Mouse (Mus musculus) stomach, embryonic 16.5 days (tissue): ENCODE measurements around the gene Sbno1. TPM values are rescaled to one million over a fixed set of nuclear protein-coding genes. Genes with fewer than 3 reads are reported as not detected.

Experiments used
- ATAC-seq: fragments of 200-750 bp; cut with Nextera tagmentation; 2 replicates; pipeline ENCODE4 v1.8.0; 2017; ENCODE audit warnings: moderate number of reproducible peaks, moderate TSS enrichment; ENCODE audit not compliant: insufficient read depth, low FRiP score
- H3K27ac ChIP-seq: fragments of 300-500 bp; sonication (generic); 2 replicates; pipeline ENCODE4 v1.5.1; 2014; ENCODE audit warnings: low read length
- H3K27me3 ChIP-seq: fragments of 300-500 bp; sonication (generic); 2 replicates; pipeline ENCODE4 v1.6.1; 2014; ENCODE audit warnings: low read length, control low read depth, mixed read lengths; ENCODE audit not compliant: control insufficient read depth, insufficient read depth
- H3K36me3 ChIP-seq: fragments of 300-500 bp; sonication (generic); 2 replicates; pipeline ENCODE4 v1.6.1; 2014; ENCODE audit warnings: low read length; ENCODE audit not compliant: control insufficient read depth, insufficient read depth
- H3K4me1 ChIP-seq: fragments of 300-500 bp; sonication (generic); 2 replicates; pipeline ENCODE4 v1.6.1; 2014; ENCODE audit warnings: low read length, control low read depth, mixed read lengths; ENCODE audit not compliant: control insufficient read depth, insufficient read depth
- H3K4me2 ChIP-seq: fragments of 300-500 bp; sonication (generic); 2 replicates; pipeline ENCODE4 v1.6.1; 2014; ENCODE audit warnings: low read depth, low read length, mixed read lengths
- H3K4me3 ChIP-seq: fragments of 300-500 bp; sonication (generic); replicated peaks from 2 replicates; pipeline ENCODE4 v1.5.1; 2014; ENCODE audit warnings: mild to moderate bottlenecking, low read length
- H3K9ac ChIP-seq: fragments of 300-500 bp; sonication (generic); 2 replicates; pipeline ENCODE4 v1.6.1; 2014; ENCODE audit warnings: low read length
- H3K9me3 ChIP-seq: fragments of 300-500 bp; sonication (generic); replicated peaks from 2 replicates; pipeline ENCODE4 v1.6.1; 2016; ENCODE audit warnings: low read length, control low read depth; ENCODE audit not compliant: control insufficient read depth
- WGBS: fragments of 180-500 bp; shearing (Covaris S2); extraction: QIAGEN DNeasy Blood & Tissue Kit; methylation state at CpG from one replicate; pipeline ENCODE4 v1.1.7; 2014; 5-methylcytosine and 5-hydroxymethylcytosine counted together
- polyA plus RNA-seq: library from polyadenylated mRNA; unstranded; fragments of >200 nt; fragmentation: Nextera tagmentation; extraction: Ambion mirVana; gene quantifications from 2 replicates; pipeline ENCODE4 v1.2.1, GENCODE M21; 2015

Gene Sbno1
- polyA plus RNA-seq, 1 experiment from 2014 or later, result 70.4 TPM

GRCm38 (mm10) chr5:124445621-124446293, 20.0 kb upstream of the Sbno1 start:
- H3K36me3 ChIP-seq, result peaks cover 6% of the 10 kb centered on the region
- H3K9me3 ChIP-seq, result no peaks in the 10 kb centered on the region
- no peaks in the 10 kb centered on the region for H3K27me3 ChIP-seq
- peak; percentile 61 for ATAC-seq
- peak overlapping the region; percentile 74 for H3K4me2 ChIP-seq
- H3K4me1 ChIP-seq, result peaks cover 25% of the 10 kb centered on the region
- peak overlapping the region; percentile 97 for H3K9ac ChIP-seq
- H3K4me3 ChIP-seq, result peak overlapping the region; percentile 82
- H3K27ac ChIP-seq, result peak overlapping the region; percentile 97
- under 1% methylated on average over 57 of the region's 77 CpGs for WGBS

GRCm38 (mm10) chr5:124444661-124445561, 19.1 kb upstream of the Sbno1 start:
- H3K4me1 ChIP-seq, result peaks cover 26% of the 10 kb centered on the region
- peak overlapping the region; percentile 82 for H3K4me3 ChIP-seq
- H3K9ac ChIP-seq, result peak overlapping the region; percentile 97
- H3K27me3 ChIP-seq, result no peaks in the 10 kb centered on the region
- 5% methylated on average over 60 of the region's 66 CpGs for WGBS
- peak overlapping the region; percentile 97 for H3K27ac ChIP-seq
- peak; percentile 87 for ATAC-seq
- peak overlapping the region; percentile 74 for H3K4me2 ChIP-seq
- H3K36me3 ChIP-seq, result no peaks in the 10 kb centered on the region; the same call in 1 of the 2 replicates
- no peaks in the 10 kb centered on the region for H3K9me3 ChIP-seq

GRCm38 (mm10) chr5:124444208-124444607, 18.4 kb upstream of the Sbno1 start:
- H3K36me3 ChIP-seq, result no peaks in the 10 kb centered on the region; the same call in 1 of the 2 replicates
- 81% methylated on average over 3 of the region's 3 CpGs for WGBS
- H3K4me1 ChIP-seq, result peaks cover 21% of the 10 kb centered on the region
- H3K9ac ChIP-seq, result peak overlapping the region; percentile 97; the same call in 1 of the 2 replicates
- H3K27me3 ChIP-seq, result no peaks in the 10 kb centered on the region
- H3K27ac ChIP-seq, result peak overlapping the region; percentile 97; the same call in 1 of the 2 replicates
- H3K9me3 ChIP-seq, result no peaks in the 10 kb centered on the region
- no peak overlapping the region for H3K4me3 ChIP-seq
- no peak for ATAC-seq
- H3K4me2 ChIP-seq, result peak overlapping the region; percentile 74; the same call in 1 of the 2 replicates

GRCm38 (mm10) chr5:124442628-124443027, 16.8 kb upstream of the Sbno1 start:
- no peak overlapping the region for H3K27ac ChIP-seq
- H3K4me3 ChIP-seq, result no peak overlapping the region
- ATAC-seq, result no peak
- peaks cover 12% of the 10 kb centered on the region for H3K4me1 ChIP-seq
- no peak overlapping the region for H3K9ac ChIP-seq
- WGBS, result 66% methylated on average over 2 of the region's 2 CpGs
- H3K27me3 ChIP-seq, result no peaks in the 10 kb centered on the region
- H3K36me3 ChIP-seq, result no peaks in the 10 kb centered on the region
- no peaks in the 10 kb centered on the region for H3K9me3 ChIP-seq
- H3K4me2 ChIP-seq, result no peak overlapping the region

- Histone ChIP-seq H3K27ac (peak overlapping the region; percentile 89), H3K4me1 (peaks cover 8% of the 10 kb centered on the region), H3K36me3 (no peaks in the 10 kb centered on the region), H3K4me3 (peak overlapping the region; percentile 86), H3K27me3 (no peaks in the 10 kb centered on the region), H3K9ac (peak overlapping the region; percentile 80), H3K9me3 (no peaks in the 10 kb centered on the region), H3K4me2 (peak overlapping the region; percentile 89)
- peak; percentile 54 for ATAC-seq
- under 1% methylated on average over 30 of the region's 30 CpGs for WGBS
These were observed 14.4 kb upstream of the Sbno1 start for GRCm38 (mm10) chr5:124440094-124440701.

DNA sequence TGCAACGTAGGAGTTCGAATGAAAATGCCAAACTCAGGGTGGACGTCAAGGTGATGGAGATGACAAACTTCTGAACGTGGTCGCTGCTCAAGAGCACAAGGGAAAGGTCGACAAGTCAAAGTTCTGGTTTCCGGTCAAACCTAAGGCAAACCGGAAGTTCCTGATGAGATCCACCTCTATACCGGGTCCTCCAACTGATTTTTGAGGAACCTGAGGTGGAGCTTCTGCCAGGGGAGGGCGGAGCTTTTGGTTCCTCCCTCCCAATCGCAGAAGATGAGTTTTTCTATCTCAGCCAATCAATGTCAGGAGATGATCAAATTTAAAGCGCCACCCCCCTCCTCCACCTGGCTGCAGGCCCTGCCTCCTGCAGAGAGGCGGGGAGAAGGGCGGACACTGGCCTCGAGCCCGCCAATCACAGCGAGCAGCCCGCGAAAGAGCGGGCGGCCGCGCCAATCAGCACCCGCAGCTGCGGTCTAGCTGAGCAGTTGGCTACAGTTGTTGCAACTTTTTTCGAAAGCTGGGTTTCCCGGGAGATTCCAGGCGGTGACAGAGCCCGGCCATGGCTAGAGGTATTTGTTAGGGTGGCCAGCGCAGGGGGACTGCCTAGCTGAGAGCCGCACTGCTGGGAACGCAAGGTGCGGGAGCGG, 13.8 kb upstream of the Sbno1 start, which contains the start of gene Kmt5a:
Gene Kmt5a, plus strand, starts transcription at position 484 of the 647 bp plus-strand sequence.
- Histone ChIP-seq H3K4me3 (peak within 1 kb of the TSS; percentile 86), H3K9me3 (no peaks in the 10 kb centered on the region), H3K4me1 (peaks cover 5% of the 10 kb centered on the region), H3K27me3 (no peaks in the 10 kb centered on the region), H3K9ac (peak within 1 kb of the TSS; percentile 80), H3K27ac (peak within 1 kb of the TSS; percentile 89), H3K4me2 (peak within 1 kb of the TSS; percentile 89), H3K36me3 (no peaks in the 10 kb centered on the region)
- under 1% methylated on average over 34 of the region's 34 CpGs for WGBS
- peak; percentile 98 for ATAC-seq

DNA sequence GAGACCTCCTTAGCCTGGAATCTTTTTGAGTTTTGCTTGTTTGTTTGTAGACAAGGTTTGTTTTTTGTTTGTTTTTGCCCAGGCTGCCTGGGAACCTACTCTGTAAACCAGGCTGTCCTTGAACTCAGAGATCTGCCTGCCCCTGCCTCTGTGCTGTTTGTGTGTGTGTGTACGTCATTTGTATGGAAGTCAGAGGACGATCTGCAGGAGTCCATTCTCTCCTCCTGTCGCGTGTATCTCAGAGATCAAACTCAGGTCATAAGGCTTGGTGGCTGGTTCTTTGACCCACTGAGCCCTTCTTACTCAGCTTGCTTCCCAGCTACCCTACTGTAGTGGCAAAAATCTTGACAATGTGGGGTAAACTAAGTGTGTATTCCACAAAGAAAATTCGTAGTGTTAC, 12.9 kb upstream of the Sbno1 start:
- Histone ChIP-seq H3K4me1 (0 out of 2 replicates have a peak, but pooled peaks cover 4% of the 10 kb centered on the region), H3K27ac (peak overlapping the region; percentile 82), H3K4me2 (peak overlapping the region; percentile 89), H3K36me3 (no peaks in the 10 kb centered on the region), H3K9me3 (no peaks in the 10 kb centered on the region), H3K4me3 (no peak overlapping the region), H3K9ac (no peak overlapping the region), H3K27me3 (no peaks in the 10 kb centered on the region)
- ATAC-seq, result no peak
- 53% methylated on average over 5 of the region's 5 CpGs for WGBS

DNA sequence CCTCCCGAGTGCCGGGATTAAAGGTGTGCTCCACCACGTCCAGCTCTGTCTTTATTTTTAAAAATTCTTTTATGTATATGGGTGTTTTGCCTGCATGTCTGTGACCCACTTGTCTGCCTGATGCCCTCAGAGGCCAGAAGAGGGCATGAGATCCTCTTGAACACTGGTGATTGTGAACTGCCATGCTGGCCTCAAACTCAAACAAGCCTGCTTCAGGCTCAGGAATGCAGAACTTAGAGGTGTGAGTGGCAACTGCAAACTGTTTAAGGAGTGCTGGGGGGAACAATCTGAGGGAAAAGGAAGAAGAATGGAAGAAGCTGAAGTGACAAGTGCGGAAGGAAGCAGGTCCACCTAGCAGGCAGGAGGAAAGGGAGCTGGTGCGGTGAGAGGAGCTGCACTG, 12.4 kb upstream of the Sbno1 start:
- WGBS, result 77% methylated on average over 5 of the region's 5 CpGs
- no peak overlapping the region for H3K4me3 ChIP-seq
- H3K9me3 ChIP-seq, result no peaks in the 10 kb centered on the region
- no peaks in the 10 kb centered on the region for H3K27me3 ChIP-seq
- H3K4me2 ChIP-seq, result no peak overlapping the region
- H3K4me1 ChIP-seq, result 0 out of 2 replicates have a peak, but pooled peaks cover 4% of the 10 kb centered on the region
- ATAC-seq, result no peak
- H3K36me3 ChIP-seq, result no peaks in the 10 kb centered on the region
- peak overlapping the region; percentile 82; the same call in 1 of the 2 replicates for H3K27ac ChIP-seq
- H3K9ac ChIP-seq, result no peak overlapping the region
